Mouse (Mus musculus): ENCODE data around the gene Acp5. TPM values are rescaled to one million over a fixed set of nuclear protein-coding genes. Genes with fewer than 3 reads are reported as not detected.
A peak's percentile ranks its signal among the peaks of the same experiment; 100 is the strongest.

Gene Acp5
- 1 to 10 TPM in 1 of 2 experiments, under 1 TPM in 1; 0.23 to 1.5 TPM for total RNA-seq (2021)
- long read RNA-seq, experiment 1, partial matches to known transcripts: 0 of 1 reads
- long read RNA-seq, experiment 1, other reads (novel, unspliced or antisense): 0 of 1 reads
- long read RNA-seq, experiment 2: 0 reads

GRCm38 (mm10) chr9:22135644-22136390, at the start of gene Acp5:
Acp5 (minus strand) TSS chr9:22135711.
- DNase-seq: no peak
- no peak for TF ChIP-seq CTCF (IDR thresholded peaks at IDR 0.05)
- no peak within 1 kb of the TSS for H3K4me3 ChIP-seq
- intact Hi-C loops (cut with DNase I): no loop called here
- H3K27ac ChIP-seq: no peak within 1 kb of the TSS

- Histone ChIP-seq H3K27ac (no peak overlapping the region), H3K4me3 (no peak overlapping the region)
- TF ChIP-seq CTCF (IDR thresholded peaks at IDR 0.05): no peak
- DNase-seq: no peak
- intact Hi-C loops (cut with DNase I): no loop called here
Observed at GRCm38 (mm10) chr9:22172318-22172717, 36.8 kb upstream of the Acp5 start.

- TF ChIP-seq CTCF (IDR thresholded peaks at IDR 0.05): no peak
- DNase-seq: no peak
- no peak overlapping the region for H3K4me3 ChIP-seq
- intact Hi-C loops (cut with DNase I): no loop called here
- no peak overlapping the region for H3K27ac ChIP-seq
Observed at GRCm38 (mm10) chr9:22169327-22169726, 33.8 kb upstream of the Acp5 start.

GRCm38 (mm10) chr9:22167751-22168150, 32.2 kb upstream of the Acp5 start:
- H3K27ac ChIP-seq: no peak overlapping the region
- DNase-seq: no peak
- intact Hi-C loops (cut with DNase I): no loop called here
- H3K4me3 ChIP-seq: no peak overlapping the region
- TF ChIP-seq CTCF (IDR thresholded peaks at IDR 0.05): no peak

- intact Hi-C loops (cut with DNase I): no loop called here
- no peak for DNase-seq
- Histone ChIP-seq H3K27ac (no peak overlapping the region), H3K4me3 (no peak overlapping the region)
- no peak for TF ChIP-seq CTCF (IDR thresholded peaks at IDR 0.05)
Observed at GRCm38 (mm10) chr9:22166686-22167085, 31.2 kb upstream of the Acp5 start.

- intact Hi-C loops (cut with DNase I): no loop called here
- DNase-seq: no peak
- no peak overlapping the region for H3K27ac ChIP-seq
- H3K4me3 ChIP-seq: no peak overlapping the region
- TF ChIP-seq CTCF (IDR thresholded peaks at IDR 0.05): no peak
Observed at GRCm38 (mm10) chr9:22165964-22166363, 30.5 kb upstream of the Acp5 start.

- peak overlapping the region; percentile 46 for H3K27ac ChIP-seq
- DNase-seq: peak; percentile 52
- intact Hi-C loops (cut with DNase I): no loop called here
- peak overlapping the region; percentile 74 for H3K4me3 ChIP-seq
- TF ChIP-seq CTCF (IDR thresholded peaks at IDR 0.05): no peak
Observed at GRCm38 (mm10) chr9:22164711-22165668, 29.5 kb upstream of the Acp5 start.

GRCm38 (mm10) chr9:22162912-22163311, 27.4 kb upstream of the Acp5 start:
- no peak overlapping the region for H3K27ac ChIP-seq
- H3K4me3 ChIP-seq: no peak overlapping the region
- DNase-seq: no peak
- intact Hi-C loops (cut with DNase I): no loop called here
- no peak for TF ChIP-seq CTCF (IDR thresholded peaks at IDR 0.05)

- intact Hi-C loops (cut with DNase I): no loop called here
- no peak for TF ChIP-seq CTCF (IDR thresholded peaks at IDR 0.05)
- Histone ChIP-seq H3K4me3 (no peak overlapping the region), H3K27ac (no peak overlapping the region)
- DNase-seq: no peak
Observed at GRCm38 (mm10) chr9:22162305-22162704, 26.8 kb upstream of the Acp5 start.

- no peak overlapping the region for H3K27ac ChIP-seq
- no peak for DNase-seq
- no peak for TF ChIP-seq CTCF (IDR thresholded peaks at IDR 0.05)
- no peak overlapping the region for H3K4me3 ChIP-seq
- intact Hi-C loops (cut with DNase I): no loop called here
Observed at GRCm38 (mm10) chr9:22161299-22161698, 25.8 kb upstream of the Acp5 start.

- H3K4me3 ChIP-seq: peak overlapping the region; percentile 88
- peak overlapping the region; percentile 96 for H3K27ac ChIP-seq
- TF ChIP-seq CTCF (IDR thresholded peaks at IDR 0.05): no peak
- intact Hi-C loops (cut with DNase I): loop anchor here (5.0 to 10.0 kb wide), 3 partner anchors 40 to 153 kb away; partner anchors contain the start of genes Ccdc151, Elof1, Prkcsh and Zfp809
- DNase-seq: no peak
Observed at GRCm38 (mm10) chr9:22157516-22158265, 22.2 kb upstream of the Acp5 start.

All from gastrocnemius, adult 2 months (tissue).